8 mouse cellular contexts compared by ENCODE assay signal in the genomic region with DNA sequence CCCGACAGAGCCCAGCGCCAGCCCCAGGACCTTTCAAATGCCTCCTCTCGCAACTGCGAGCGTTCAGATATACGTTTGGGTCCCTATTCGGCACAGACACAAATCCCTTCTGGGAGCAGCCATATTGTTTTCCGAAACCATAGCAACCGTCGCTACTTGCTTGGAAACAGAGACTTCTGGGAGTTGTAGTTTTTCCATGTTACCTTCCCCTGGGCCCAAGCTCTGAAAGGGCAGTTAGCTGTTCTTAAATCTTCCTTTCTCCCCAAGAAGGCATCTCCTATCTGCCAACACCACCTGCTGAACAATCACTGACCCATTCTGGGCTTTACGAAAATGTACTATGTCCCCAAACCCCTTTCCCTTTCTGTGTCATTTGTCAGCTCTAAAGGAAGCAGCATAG. TPM values are rescaled to one million over a fixed set of nuclear protein-coding genes. Genes with fewer than 3 reads are reported as not detected.
A peak's percentile ranks its signal among the peaks of the same experiment; 100 is the strongest.
DNase-seq lines count a peak whose midpoint lies in the region; ATAC-seq lines count a peak whose summit lies in the region.

No protein-coding gene starts in this region.

- H3K4me2 ChIP-seq in forebrain, embryonic 14.5 days (ENCODE audit: low read length), result peak overlapping the region; percentile 75
- peak overlapping the region; percentile 87 for H3K4me2 ChIP-seq in hindbrain, embryonic 12.5 days (replicated peaks)

- no peaks in the 10 kb centered on the region for H3K9me3 ChIP-seq in forebrain, embryonic 14.5 days (replicated peaks; ENCODE audit: control insufficient read depth, low read length)
- H3K9me3 ChIP-seq in hindbrain, embryonic 12.5 days (replicated peaks), result no peaks in the 10 kb centered on the region

- peak; percentile 69 for ATAC-seq in forebrain, embryonic 14.5 days
- peak; percentile 47 for ATAC-seq in hindbrain, embryonic 12.5 days (ENCODE audit: low FRiP score)

- peak overlapping the region; percentile 35 for H3K4me3 ChIP-seq in forebrain, embryonic 14.5 days (ENCODE audit: low read depth, low read length)
- peak overlapping the region; percentile 38 for H3K4me3 ChIP-seq in hindbrain, embryonic 12.5 days

- no peak overlapping the region for H3K27ac ChIP-seq in forebrain, embryonic 14.5 days (ENCODE audit: low read depth, low read length)
- H3K27ac ChIP-seq in hindbrain, embryonic 12.5 days, result no peak overlapping the region

- 0 out of 2 replicates have a peak overlapping the region, but pooled peaks have one; percentile 17 for H3K9ac ChIP-seq in forebrain, embryonic 14.5 days (ENCODE audit: low read length)
- peak overlapping the region; percentile 49 for H3K9ac ChIP-seq in hindbrain, embryonic 12.5 days

- WGBS in forebrain, embryonic 14.5 days, result 8% methylated on average over 11 of the region's 11 CpGs
- 5% methylated on average over 11 of the region's 11 CpGs for WGBS in hindbrain, embryonic 12.5 days

- peaks cover 12% of the 10 kb centered on the region for H3K27me3 ChIP-seq in forebrain, embryonic 14.5 days (replicated peaks; ENCODE audit: control insufficient read depth, insufficient read depth, low read length)
- H3K27me3 ChIP-seq in hindbrain, embryonic 12.5 days, result peaks cover 38% of the 10 kb centered on the region

- peaks cover 36% of the 10 kb centered on the region for H3K4me1 ChIP-seq in forebrain, embryonic 14.5 days (ENCODE audit: control insufficient read depth, insufficient read depth, low read length)
- peaks cover 68% of the 10 kb centered on the region for H3K4me1 ChIP-seq in hindbrain, embryonic 12.5 days

- H3K36me3 ChIP-seq in forebrain, embryonic 14.5 days (ENCODE audit: control insufficient read depth, insufficient read depth, low read length), result peaks cover 17% of the 10 kb centered on the region
- H3K36me3 ChIP-seq in hindbrain, embryonic 12.5 days, result peaks cover 16% of the 10 kb centered on the region

- DNase-seq in adrenal gland, adult (ENCODE audit: inconsistent age in 2 of 2, low spot score in 1 of 2), result peak; percentile 67 to 88
- no peak for DNase-seq in adrenal gland, postnatal 4 days (ENCODE audit: low spot score in 2 of 2)
- peak; percentile 53 for DNase-seq in cerebellum, adult 11 months
- peak; percentile 96 for DNase-seq in forebrain, embryonic 14.5 days (ENCODE audit: low spot score)
- peak; percentile 48 to 68 for DNase-seq in layer of hippocampus, postnatal 36 days
- DNase-seq in lung, postnatal 14 days, result peak; percentile 60
- DNase-seq in right cerebral cortex, adult 18-20 months, result peak; percentile 67

RNA-seq across cellular contexts. Expression of a gene that starts 5.2 kb away (rescaled TPM):
- 10 to 100 TPM; 81.8 to 84.8 TPM for total RNA-seq in adrenal gland, postnatal 4 days (2021)
- polyA plus RNA-seq in forebrain, embryonic 14.5 days (2014; fragmentation: Nextera tagmentation; extraction: Ambion mirVana), result 9.3 and 9.7 TPM in 2 replicates
- polyA plus RNA-seq in hindbrain, embryonic 12.5 days (2016; fragmentation: Nextera tagmentation; extraction: Ambion mirVana), result 18.3 and 18.5 TPM in 2 replicates
- 10 to 100 TPM; 73.9 to 76.5 TPM for total RNA-seq in layer of hippocampus, postnatal 36 days (2021)

RNA-seq across cellular contexts. Expression of a gene that starts 12.0 kb away (rescaled TPM):
- total RNA-seq in adrenal gland, postnatal 4 days (2021), result 10 to 100 TPM; 28.8 to 40.0 TPM
- polyA plus RNA-seq in forebrain, embryonic 14.5 days (2014; fragmentation: Nextera tagmentation; extraction: Ambion mirVana), result 30.0 and 32.0 TPM in 2 replicates
- polyA plus RNA-seq in hindbrain, embryonic 12.5 days (2016; fragmentation: Nextera tagmentation; extraction: Ambion mirVana), result 69.8 and 85.7 TPM in 2 replicates
- total RNA-seq in layer of hippocampus, postnatal 36 days (2021), result 10 to 100 TPM; 16.0 to 20.1 TPM

RNA-seq across cellular contexts. Expression of a gene that starts 12.4 kb away (rescaled TPM):
- 1 to 10 TPM; 5.8 to 6.7 TPM for total RNA-seq in adrenal gland, postnatal 4 days (2021)
- 10.1 and 11.8 TPM in 2 replicates for polyA plus RNA-seq in forebrain, embryonic 14.5 days (2014; fragmentation: Nextera tagmentation; extraction: Ambion mirVana)
- polyA plus RNA-seq in hindbrain, embryonic 12.5 days (2016; fragmentation: Nextera tagmentation; extraction: Ambion mirVana), result 8.9 and 9.2 TPM in 2 replicates
- total RNA-seq in layer of hippocampus, postnatal 36 days (2021), result 10 to 100 TPM; 10.9 to 14.4 TPM

RNA-seq across cellular contexts. Expression of a gene that starts 14.8 kb away (rescaled TPM):
- total RNA-seq in adrenal gland, postnatal 4 days (2021), result 10 to 100 TPM; 42.1 to 47.4 TPM
- polyA plus RNA-seq in forebrain, embryonic 14.5 days (2014; fragmentation: Nextera tagmentation; extraction: Ambion mirVana), result 110 and 112 TPM in 2 replicates
- polyA plus RNA-seq in hindbrain, embryonic 12.5 days (2016; fragmentation: Nextera tagmentation; extraction: Ambion mirVana), result 87.4 and 89.7 TPM in 2 replicates
- total RNA-seq in layer of hippocampus, postnatal 36 days (2021), result 10 to 100 TPM; 51.3 to 51.8 TPM

RNA-seq across cellular contexts. Expression of a gene that starts 32.2 kb away (rescaled TPM):
- total RNA-seq in adrenal gland, postnatal 4 days (2021), result 10 to 100 TPM; 23.9 to 24.8 TPM
- 29.9 and 30.3 TPM in 2 replicates for polyA plus RNA-seq in forebrain, embryonic 14.5 days (2014; fragmentation: Nextera tagmentation; extraction: Ambion mirVana)
- polyA plus RNA-seq in hindbrain, embryonic 12.5 days (2016; fragmentation: Nextera tagmentation; extraction: Ambion mirVana), result 28.4 and 29.1 TPM in 2 replicates
- total RNA-seq in layer of hippocampus, postnatal 36 days (2021), result 10 to 100 TPM; 22.2 to 25.7 TPM

Comparison
In these comparisons a context has a peak if more than half of its experiments do, and no peak if none do; other contexts are left out.
1. DNase-seq: peak in adrenal gland, adult (2 of 2), cerebellum, adult 11 months (single experiment), forebrain, embryonic 14.5 days (single experiment), layer of hippocampus, postnatal 36 days (2 of 2), lung, postnatal 14 days (single experiment) and right cerebral cortex, adult 18-20 months (single experiment); none in adrenal gland, postnatal 4 days (0 of 2).